Mouse (Mus musculus): ENCODE results near the gene Scarf1.

GRCm38 (mm10) chr11:75575560-75576123 is 62.3 kb downstream of the Scarf1 start:
- TF ChIP-seq POLR2A (IDR thresholded peaks at IDR 0.05; ENCODE audit: insufficient read depth, low read length), result no peak
- no peak for TF ChIP-seq CTCF (IDR thresholded peaks at IDR 0.05; ENCODE audit: low read depth, low read length)

Data from ES-Bruce4 (cell line).